Mouse (Mus musculus): ENCODE data around the gene Ccdc42. TPM values are rescaled to one million over a fixed set of nuclear protein-coding genes. Genes with fewer than 3 reads are reported as not detected.

Ccdc42 gene
- polyA plus RNA-seq, 1 experiment from 2014 or later, result 2.9 TPM

- Histone ChIP-seq H3K27ac (no peak overlapping the region), H3K36me3 (ENCODE audit: insufficient read depth, low read length) (no peaks in the 10 kb centered on the region), H3K4me2 (ENCODE audit: low read length) (no peak overlapping the region), H3K4me3 (replicated peaks; ENCODE audit: low read depth, low read length) (no peak overlapping the region), H3K9ac (ENCODE audit: low read depth, low read length) (no peak overlapping the region), H3K9me3 (replicated peaks; ENCODE audit: low read length) (no peaks in the 10 kb centered on the region), H3K27me3 (ENCODE audit: insufficient read depth, low read length) (no peaks in the 10 kb centered on the region), H3K4me1 (replicated peaks; ENCODE audit: insufficient read depth, low read length) (0 out of 2 replicates have a peak, but pooled peaks cover 3% of the 10 kb centered on the region)
- ATAC-seq (replicated peaks; ENCODE audit: low FRiP score, low read depth) (no peak), DNase-seq (ENCODE audit: low spot score) (no peak)
- no peak for TF ChIP-seq CTCF (IDR thresholded peaks at IDR 0.05; ENCODE audit: low read depth)
- 24% methylated on average over 4 of the region's 4 CpGs for WGBS
Observed at GRCm38 (mm10) chr11:68550358-68550757, 36.5 kb upstream of the Ccdc42 start.

DNA sequence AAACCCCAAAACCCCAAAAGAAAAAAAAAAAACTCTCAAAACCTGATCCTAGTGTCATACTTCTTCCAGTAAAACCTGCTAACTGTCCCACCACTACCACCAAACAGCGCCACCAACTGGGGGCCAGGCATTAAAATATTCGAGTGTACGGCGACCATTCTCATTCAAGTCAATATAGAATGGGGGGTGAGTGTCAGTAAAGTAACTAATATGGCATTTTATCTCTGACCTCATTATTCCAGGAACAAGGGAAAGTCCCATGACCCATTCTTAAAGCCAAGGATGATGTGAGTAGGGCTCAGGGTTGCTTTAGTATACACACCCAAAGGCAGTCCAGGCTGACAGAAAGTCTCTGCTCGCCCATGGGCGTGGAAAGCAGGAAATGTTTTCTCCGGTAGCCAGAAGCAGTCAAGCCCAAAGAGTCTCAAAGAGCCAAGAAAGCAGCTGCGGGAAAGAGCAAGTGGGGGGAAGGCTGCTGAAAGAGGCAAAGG is 32.8 kb upstream of the Ccdc42 start:
- no peak overlapping the region for H3K4me3 ChIP-seq (replicated peaks; ENCODE audit: low read depth, low read length)
- H3K9ac ChIP-seq (ENCODE audit: low read depth, low read length), result no peak overlapping the region
- ATAC-seq (replicated peaks; ENCODE audit: low FRiP score, low read depth) (no peak), DNase-seq (ENCODE audit: low spot score) (peak; percentile 43)
- no peaks in the 10 kb centered on the region for H3K27me3 ChIP-seq (ENCODE audit: insufficient read depth, low read length)
- 24% methylated on average over 8 of the region's 8 CpGs for WGBS
- peak; percentile 60 for TF ChIP-seq CTCF (IDR thresholded peaks at IDR 0.05; ENCODE audit: low read depth)
- no peak overlapping the region for H3K4me2 ChIP-seq (ENCODE audit: low read length)
- 0 out of 2 replicates have a peak, but pooled peaks cover 3% of the 10 kb centered on the region for H3K4me1 ChIP-seq (replicated peaks; ENCODE audit: insufficient read depth, low read length)
- H3K36me3 ChIP-seq (ENCODE audit: insufficient read depth, low read length), result no peaks in the 10 kb centered on the region
- no peaks in the 10 kb centered on the region for H3K9me3 ChIP-seq (replicated peaks; ENCODE audit: low read length)
- no peak overlapping the region for H3K27ac ChIP-seq

GRCm38 (mm10) chr11:68555918-68556584 is 30.8 kb upstream of the Ccdc42 start, which contains the start of gene Mfsd6l:
TSS of gene Mfsd6l (plus strand) at chr11:68556186.
- ATAC-seq (replicated peaks; ENCODE audit: low FRiP score, low read depth) (peak; percentile 73), DNase-seq (ENCODE audit: low spot score) (no peak)
- peak within 1 kb of the TSS; percentile 54 for H3K4me2 ChIP-seq (ENCODE audit: low read length)
- peak within 1 kb of the TSS; percentile 30 for H3K4me3 ChIP-seq (replicated peaks; ENCODE audit: low read depth, low read length)
- TF ChIP-seq CTCF (IDR thresholded peaks at IDR 0.05; ENCODE audit: low read depth), result peak; percentile 77
- H3K9ac ChIP-seq (ENCODE audit: low read depth, low read length), result 0 out of 2 replicates have a peak within 1 kb of the TSS, but pooled peaks have one; percentile 49
- H3K36me3 ChIP-seq (ENCODE audit: insufficient read depth, low read length), result no peaks in the 10 kb centered on the region
- H3K27ac ChIP-seq, result no peak within 1 kb of the TSS
- H3K4me1 ChIP-seq (replicated peaks; ENCODE audit: insufficient read depth, low read length), result 0 out of 2 replicates have a peak, but pooled peaks cover 3% of the 10 kb centered on the region
- H3K27me3 ChIP-seq (ENCODE audit: insufficient read depth, low read length), result no peaks in the 10 kb centered on the region
- WGBS, result 13% methylated on average over 36 of the region's 37 CpGs
- no peaks in the 10 kb centered on the region for H3K9me3 ChIP-seq (replicated peaks; ENCODE audit: low read length)

DNA sequence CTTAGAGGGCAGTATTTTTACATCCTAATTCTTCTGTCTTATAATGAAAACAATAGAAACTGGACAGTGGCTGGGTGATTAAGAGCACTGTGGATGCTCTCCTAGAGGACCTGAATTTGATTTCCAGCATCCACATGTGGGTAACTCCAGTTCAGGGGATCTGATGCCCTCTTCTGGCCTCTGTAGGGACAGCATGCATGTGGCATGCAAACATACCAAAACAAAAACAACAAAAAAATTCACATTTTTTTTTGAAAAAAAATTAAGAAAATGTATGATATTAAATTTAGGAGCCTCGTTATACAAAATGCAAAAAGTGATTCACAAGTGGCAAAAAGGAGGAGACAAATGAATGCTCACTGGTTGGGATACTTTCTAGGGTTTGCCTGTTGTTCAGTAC is 27.3 kb upstream of the Ccdc42 start:
- 61% methylated on average over 1 of the region's 1 CpGs for WGBS
- ATAC-seq (replicated peaks; ENCODE audit: low FRiP score, low read depth), result no peak
- no peak overlapping the region for H3K27ac ChIP-seq

GRCm38 (mm10) chr11:68561957-68562950 is 24.6 kb upstream of the Ccdc42 start:
- H3K4me3 ChIP-seq (replicated peaks; ENCODE audit: low read depth, low read length), result no peak overlapping the region
- no peaks in the 10 kb centered on the region for H3K27me3 ChIP-seq (ENCODE audit: insufficient read depth, low read length)
- WGBS, result 75% methylated on average over 11 of the region's 11 CpGs
- no peak overlapping the region for H3K4me2 ChIP-seq (ENCODE audit: low read length)
- DNase-seq (ENCODE audit: low spot score) (no peak), ATAC-seq (replicated peaks; ENCODE audit: low FRiP score, low read depth) (no peak)
- no peak overlapping the region for H3K9ac ChIP-seq (ENCODE audit: low read depth, low read length)
- H3K27ac ChIP-seq, result no peak overlapping the region
- H3K36me3 ChIP-seq (ENCODE audit: insufficient read depth, low read length), result no peaks in the 10 kb centered on the region
- H3K4me1 ChIP-seq (replicated peaks; ENCODE audit: insufficient read depth, low read length), result no peaks in the 10 kb centered on the region
- no peak for TF ChIP-seq CTCF (IDR thresholded peaks at IDR 0.05; ENCODE audit: low read depth)
- no peaks in the 10 kb centered on the region for H3K9me3 ChIP-seq (replicated peaks; ENCODE audit: low read length)

More for the DNA sequence above, 27.3 kb upstream of the Ccdc42 start:
- H3K27me3 ChIP-seq (ENCODE audit: insufficient read depth, low read length), result no peaks in the 10 kb centered on the region
- peak; percentile 57 for TF ChIP-seq CTCF (IDR thresholded peaks at IDR 0.05; ENCODE audit: low read depth)
- no peaks in the 10 kb centered on the region for H3K9me3 ChIP-seq (replicated peaks; ENCODE audit: low read length)
- no peak overlapping the region for H3K9ac ChIP-seq (ENCODE audit: low read depth, low read length)
- H3K36me3 ChIP-seq (ENCODE audit: insufficient read depth, low read length), result no peaks in the 10 kb centered on the region
- H3K4me2 ChIP-seq (ENCODE audit: low read length), result no peak overlapping the region
- H3K4me3 ChIP-seq (replicated peaks; ENCODE audit: low read depth, low read length), result no peak overlapping the region
- no peaks in the 10 kb centered on the region for H3K4me1 ChIP-seq (replicated peaks; ENCODE audit: insufficient read depth, low read length)
- DNase-seq (ENCODE audit: low spot score), result no peak
